Mouse (Mus musculus) lung, adult 2 months (tissue): ENCODE data around the gene Trim71. TPM values are rescaled to one million over a fixed set of nuclear protein-coding genes. Genes with fewer than 3 reads are reported as not detected.

Source experiments
- DNase-seq: peaks from one replicate; pipeline ENCODE4 v3.0.0; 2022
- H3K4me1 ChIP-seq: fragments of 200-500 bp; 2 replicates; pipeline ENCODE4 v1.6.1; 2011; ENCODE audit warnings: low read length; ENCODE audit not compliant: control insufficient read depth, insufficient read depth
- H3K4me3 ChIP-seq: fragments of 200-500 bp; replicated peaks from 2 replicates; pipeline ENCODE3; 2011; ENCODE audit warnings: low read depth, mild to moderate bottlenecking, control low read depth, low read length; ENCODE audit errors: extremely low read depth
- CTCF ChIP-seq: fragments of 200-500 bp; IDR thresholded peaks from 2 replicates; pipeline ENCODE4 v1.5.1; 2011; ENCODE audit warnings: mild to moderate bottlenecking, low read length, control low read depth; ENCODE audit not compliant: insufficient read depth
- POLR2A ChIP-seq: fragments of 200-500 bp; IDR thresholded peaks from 2 replicates; pipeline ENCODE4 v1.6.1; 2011; ENCODE audit warnings: low read depth, mild to moderate bottlenecking, control low read depth, low read length, borderline replicate concordance; ENCODE audit errors: extremely low read depth
- WGBS: fragments of 180-500 bp; shearing (Covaris S2); methylation state at CpG from one replicate; pipeline ENCODE4 v1.1.7; 2018; 5-methylcytosine and 5-hydroxymethylcytosine counted together
- polyA plus RNA-seq: library from polyadenylated mRNA; depleted of rRNA; stranded (reverse); fragments of >200 nt; gene quantifications from 2 replicates; pipeline ENCODE4 v1.2.3, GENCODE M21; 2012; rRNA removed

The Trim71 gene
- polyA plus RNA-seq, 1 experiment, result 0.08 TPM

DNA sequence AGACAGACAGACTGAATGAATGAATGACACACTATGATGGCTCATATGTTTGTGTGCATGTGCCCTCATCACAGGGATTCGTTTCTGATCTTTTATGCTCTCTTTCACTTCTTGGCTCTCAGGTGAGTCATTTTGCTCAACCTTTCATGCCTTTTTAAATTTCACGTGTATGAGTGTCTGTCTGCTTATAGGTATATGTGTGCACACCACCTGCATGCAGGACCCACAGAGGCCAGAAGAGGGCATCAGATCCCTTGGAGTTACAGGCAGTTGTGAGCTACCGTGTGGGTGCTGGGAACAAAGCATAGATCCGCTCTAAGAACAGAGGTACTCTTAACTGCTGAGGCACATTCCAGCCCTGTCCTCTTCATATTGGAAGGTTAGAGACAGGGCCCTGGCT lies 95.5 kb downstream of the Trim71 start:
- no peak overlapping the region for H3K4me3 ChIP-seq
- TF ChIP-seq CTCF (no peak), POLR2A (no peak)
- DNase-seq, result no peak
- over 99% methylated on average over 4 of the region's 4 CpGs for WGBS
- H3K4me1 ChIP-seq, result no peaks in the 10 kb centered on the region

DNA sequence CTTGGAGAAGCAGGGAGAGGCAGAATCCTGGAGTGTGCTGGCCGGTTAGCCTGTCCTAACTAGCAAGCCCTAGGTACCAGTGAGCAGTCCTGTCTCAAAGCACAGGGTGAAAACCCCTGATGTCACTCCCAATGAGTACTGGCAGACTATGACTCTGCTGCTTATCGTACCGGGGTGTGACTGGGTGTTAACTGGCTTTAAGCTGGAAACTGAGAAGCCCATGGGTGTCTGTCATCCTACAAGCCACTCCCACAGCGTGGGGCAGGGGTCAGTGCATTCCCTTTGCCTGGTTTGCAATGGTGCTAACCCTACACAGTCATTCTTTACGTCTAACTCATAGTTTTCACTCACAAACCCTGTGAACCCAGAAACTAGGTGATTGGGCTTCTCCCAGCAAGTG lies 96.0 kb downstream of the Trim71 start:
- WGBS, result 81% methylated on average over 5 of the region's 5 CpGs
- DNase-seq, result no peak
- no peak for TF ChIP-seq CTCF
- TF ChIP-seq POLR2A, result no peak
- Histone ChIP-seq H3K4me1 (no peaks in the 10 kb centered on the region), H3K4me3 (no peak overlapping the region)

DNA sequence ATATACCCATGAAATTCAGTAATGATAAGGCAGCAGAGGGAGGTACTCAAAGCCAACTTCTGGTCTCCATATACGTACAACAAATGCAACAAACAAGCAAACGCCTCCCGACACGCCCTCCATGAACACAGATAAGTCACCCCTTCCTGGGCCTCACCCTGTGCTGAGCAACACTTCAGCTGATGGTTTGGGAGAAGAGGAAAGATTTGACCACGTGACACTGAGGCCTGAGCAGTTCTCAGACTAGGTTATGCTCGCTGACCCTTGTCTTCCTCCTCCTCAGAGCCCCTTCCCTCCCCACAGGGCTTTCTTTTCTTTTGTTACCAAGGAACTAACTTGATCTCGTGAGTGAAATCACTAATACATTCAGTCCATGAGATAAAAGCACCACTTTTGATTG lies 97.3 kb downstream of the Trim71 start:
- H3K4me1 ChIP-seq, result no peaks in the 10 kb centered on the region
- no peak for TF ChIP-seq CTCF
- TF ChIP-seq POLR2A, result no peak
- 82% methylated on average over 7 of the region's 7 CpGs for WGBS
- H3K4me3 ChIP-seq, result no peak overlapping the region
- no peak for DNase-seq

DNA sequence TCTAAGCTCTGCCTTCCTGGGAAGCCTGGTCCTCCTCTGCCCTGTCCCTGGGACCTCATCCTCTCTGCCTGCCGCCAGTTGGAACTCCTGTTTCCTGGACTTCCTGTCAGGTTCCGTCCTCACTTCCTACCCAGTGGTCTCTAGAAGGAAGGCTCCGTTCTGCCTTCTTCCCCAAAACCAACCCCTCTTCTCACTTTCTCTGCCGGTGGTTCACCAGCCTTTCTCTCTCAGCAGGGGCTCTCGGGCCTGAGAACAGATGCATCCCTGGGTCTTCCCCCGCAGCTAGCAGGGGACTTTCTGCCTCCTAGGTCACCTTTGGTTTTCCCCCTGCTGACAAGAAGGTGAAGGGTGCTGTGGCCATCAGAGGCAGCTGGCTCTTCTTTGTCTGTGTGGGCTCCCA lies 98.7 kb downstream of the Trim71 start:
- no peak for DNase-seq
- no peak overlapping the region for H3K4me3 ChIP-seq
- H3K4me1 ChIP-seq, result no peaks in the 10 kb centered on the region
- TF ChIP-seq CTCF (no peak), POLR2A (no peak)
- 70% methylated on average over 6 of the region's 6 CpGs for WGBS

DNA sequence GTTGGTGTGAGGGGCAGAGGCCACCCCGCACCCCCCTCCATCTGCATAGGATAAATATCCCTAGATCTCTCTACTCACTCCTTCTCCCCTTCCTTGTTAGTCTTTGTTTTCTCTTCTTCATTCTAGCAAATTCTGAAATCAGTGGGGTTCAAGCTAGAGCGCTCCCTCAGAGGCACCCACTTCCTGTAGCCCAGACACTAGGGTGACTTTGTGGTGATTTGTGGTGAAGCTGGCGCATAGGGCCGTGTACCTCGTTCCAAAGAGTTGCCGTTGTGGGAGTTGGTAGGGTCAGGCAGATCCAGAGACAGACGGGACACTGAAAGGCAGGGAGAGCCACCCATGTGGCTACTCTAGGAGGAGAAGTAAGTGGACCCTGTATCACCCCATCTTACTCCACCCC lies 101.6 kb downstream of the Trim71 start:
- Histone ChIP-seq H3K4me1 (no peaks in the 10 kb centered on the region), H3K4me3 (no peak overlapping the region)
- WGBS, result 86% methylated on average over 7 of the region's 7 CpGs
- DNase-seq, result no peak
- no peak for TF ChIP-seq CTCF
- no peak for TF ChIP-seq POLR2A

DNA sequence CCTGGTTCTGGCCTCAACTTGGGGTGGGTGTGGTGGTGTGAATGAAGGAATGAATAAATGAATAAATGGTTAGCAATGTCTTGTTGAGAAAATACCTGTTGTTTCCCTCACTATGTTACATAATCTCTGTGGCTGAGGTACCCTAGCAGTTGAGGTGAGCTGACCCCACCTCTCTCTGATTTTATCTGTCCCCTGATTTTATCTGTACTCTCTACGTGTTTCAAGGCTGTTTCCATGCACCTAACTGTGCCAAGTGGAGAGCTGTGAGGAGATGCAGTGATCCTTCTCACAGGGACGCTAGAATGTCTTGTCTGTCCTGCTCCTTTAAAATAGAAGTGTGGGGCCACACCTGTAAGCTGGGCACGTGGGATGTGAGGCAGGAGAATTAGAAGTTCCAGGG lies 105.7 kb downstream of the Trim71 start:
- Histone ChIP-seq H3K4me1 (no peaks in the 10 kb centered on the region), H3K4me3 (no peak overlapping the region)
- 75% methylated on average over 3 of the region's 3 CpGs for WGBS
- TF ChIP-seq POLR2A, result no peak
- TF ChIP-seq CTCF, result no peak
- no peak for DNase-seq

Other genes starting within 250 kb of the Trim71 start
- gene Bcl2a1c, start 234.2 kb downstream of the Trim71 start, polyA plus RNA-seq, result not detected in 2 replicates
- gene Crtap, start 173.7 kb downstream of the Trim71 start, polyA plus RNA-seq, result 83.2 and 106 TPM in 2 replicates
- gene Glb1, start 163.3 kb downstream of the Trim71 start, polyA plus RNA-seq, result 24.9 and 26.8 TPM in 2 replicates
- gene Tmppe, start 163.3 kb downstream of the Trim71 start, polyA plus RNA-seq, result 9.7 and 9.8 TPM in 2 replicates
- 0.69 and 0.75 TPM in 2 replicates for gene Ccr4, start 59.5 kb downstream of the Trim71 start, polyA plus RNA-seq
- gene C130032M10Rik, start 48.7 kb downstream of the Trim71 start, polyA plus RNA-seq, result not detected in 2 replicates
- 23.0 and 28.9 TPM in 2 replicates for gene Cnot10, start 75.8 kb upstream of the Trim71 start, polyA plus RNA-seq
- 15.4 and 17.8 TPM in 2 replicates for gene Dync1li1, start 124.4 kb upstream of the Trim71 start, polyA plus RNA-seq
- 50.9 and 79.8 TPM in 2 replicates for gene Cmtm6, start 166.7 kb upstream of the Trim71 start, polyA plus RNA-seq
- 86.0 and 88.9 TPM in 2 replicates for gene Cmtm7, start 217.5 kb upstream of the Trim71 start, polyA plus RNA-seq